Mouse (Mus musculus) NIH3T3 (cell line): ENCODE data around the gene Aif1.

Source experiments
- DNase-seq: peaks from one replicate; pipeline ENCODE4 v3.0.0-alpha.2; 2012; ENCODE audit warnings: low read depth

The Aif1 gene

GRCm38 (mm10) chr17:35166352-35167035 is 9.4 kb downstream of the Aif1 start:
- peak; percentile 82 for DNase-seq

GRCm38 (mm10) chr17:35165451-35166155 is 10.3 kb downstream of the Aif1 start:
- no peak for DNase-seq

GRCm38 (mm10) chr17:35164568-35165450 is 11.1 kb downstream of the Aif1 start, which contains the start of gene Prrc2a:
Gene Prrc2a (minus strand): TSS chr17:35164897.
- peak; percentile 99 for DNase-seq

- no peak for DNase-seq
Measured at GRCm38 (mm10) chr17:35164218-35164567, 11.7 kb downstream of the Aif1 start.

GRCm38 (mm10) chr17:35163326-35164081 is 12.4 kb downstream of the Aif1 start:
- DNase-seq, result peak; percentile 34

- DNase-seq, result peak; percentile 62
Measured at GRCm38 (mm10) chr17:35162730-35163129, 13.1 kb downstream of the Aif1 start.

GRCm38 (mm10) chr17:35162121-35162520 is 13.7 kb downstream of the Aif1 start:
- DNase-seq, result no peak

- no peak for DNase-seq
Measured at GRCm38 (mm10) chr17:35161421-35161820, 14.4 kb downstream of the Aif1 start.

- no peak for DNase-seq
Measured at GRCm38 (mm10) chr17:35159638-35160037, 16.2 kb downstream of the Aif1 start.

GRCm38 (mm10) chr17:35158850-35159593 is 16.8 kb downstream of the Aif1 start:
- DNase-seq, result no peak

- no peak for DNase-seq
Measured at GRCm38 (mm10) chr17:35157661-35158175, 18.1 kb downstream of the Aif1 start.

- no peak for DNase-seq
Measured at GRCm38 (mm10) chr17:35157254-35157653, 18.6 kb downstream of the Aif1 start.

GRCm38 (mm10) chr17:35156461-35157200 is 19.2 kb downstream of the Aif1 start:
- no peak for DNase-seq

- DNase-seq, result no peak
Measured at GRCm38 (mm10) chr17:35155451-35155850, 20.4 kb downstream of the Aif1 start.

- no peak for DNase-seq
Measured at GRCm38 (mm10) chr17:35154616-35155015, 21.3 kb downstream of the Aif1 start.

GRCm38 (mm10) chr17:35153931-35154330 is 21.9 kb downstream of the Aif1 start:
- peak; percentile 81 for DNase-seq

GRCm38 (mm10) chr17:35153077-35153476 is 22.8 kb downstream of the Aif1 start:
- no peak for DNase-seq

- DNase-seq, result no peak
Measured at GRCm38 (mm10) chr17:35152121-35152520, 23.7 kb downstream of the Aif1 start.

GRCm38 (mm10) chr17:35147922-35148639 is 27.8 kb downstream of the Aif1 start:
- DNase-seq, result peak; percentile 56
